Mouse (Mus musculus): ENCODE data around the gene Midn. TPM values are rescaled to one million over a fixed set of nuclear protein-coding genes. Genes with fewer than 3 reads are reported as not detected.

Gene Midn
- polyA plus RNA-seq, 1 experiment: 35.1 TPM

DNA sequence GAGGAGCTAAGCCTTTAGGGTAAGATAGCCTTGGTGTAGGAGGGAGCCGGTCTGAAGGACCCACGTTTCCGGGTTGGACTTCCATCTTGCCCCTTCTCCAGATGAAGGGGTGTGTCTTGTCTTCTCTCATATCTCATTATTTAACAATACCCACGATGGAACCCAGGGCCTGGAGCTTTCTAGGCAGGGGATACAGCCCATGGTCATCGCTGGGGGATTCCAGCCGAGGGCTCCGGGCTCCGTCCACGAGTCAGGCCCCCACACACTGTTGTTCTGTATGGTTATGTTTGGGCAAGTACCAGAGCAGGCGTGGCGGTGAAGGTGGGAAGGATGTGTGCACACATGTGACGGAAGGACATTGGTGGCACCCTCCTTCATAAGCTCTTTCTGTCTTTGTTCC lies 3.9 kb upstream of the Midn start:
- no peak for DNase-seq (ENCODE audit: low read depth)

DNA sequence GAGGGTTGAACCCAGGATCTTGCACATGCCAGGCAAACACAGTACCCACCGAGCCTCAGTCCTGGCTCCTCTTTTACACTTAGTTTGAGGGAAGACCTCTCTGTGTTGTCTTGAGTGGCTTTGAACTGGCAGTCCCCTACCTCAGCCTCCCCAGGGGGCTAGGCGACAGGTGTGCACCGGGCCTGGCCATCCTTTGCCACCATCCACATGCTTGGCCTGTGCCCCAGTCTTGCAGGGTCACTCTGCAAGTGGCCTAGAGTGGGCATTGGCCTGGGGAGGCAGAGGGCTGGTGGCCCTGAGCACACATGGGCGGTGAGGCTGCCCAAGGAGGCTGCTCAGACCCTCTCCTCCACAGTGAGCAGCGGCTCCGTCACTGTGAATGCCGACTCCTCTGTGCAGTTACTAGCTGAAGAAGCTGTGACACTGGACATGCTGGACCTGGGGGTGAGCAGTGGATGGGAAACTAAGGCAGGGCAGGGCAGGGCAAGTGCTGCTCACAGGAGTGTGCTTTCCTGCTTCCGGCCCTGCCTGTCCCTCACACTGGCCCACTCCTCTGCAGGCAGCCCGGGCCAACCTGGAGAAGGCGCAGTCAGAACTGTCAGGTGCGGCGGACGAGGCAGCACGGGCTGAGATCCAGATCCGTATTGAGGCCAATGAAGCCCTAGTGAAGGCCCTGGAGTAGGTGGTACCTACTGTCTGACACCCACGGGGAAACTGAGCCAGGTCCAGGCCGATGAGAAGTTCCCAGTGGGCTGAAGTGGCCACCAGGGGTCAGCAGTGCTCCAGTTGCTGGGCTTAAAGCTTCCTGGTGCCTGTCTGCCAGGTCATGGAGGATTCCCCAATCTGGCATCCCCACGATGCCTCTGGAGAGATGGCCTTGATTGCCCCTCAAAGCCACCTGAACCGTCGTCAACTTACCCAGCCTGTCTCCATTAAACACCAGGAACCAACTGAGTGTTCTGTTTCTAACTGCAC lies 2.9 kb upstream of the Midn start:
- no peak for DNase-seq (ENCODE audit: low read depth)

DNA sequence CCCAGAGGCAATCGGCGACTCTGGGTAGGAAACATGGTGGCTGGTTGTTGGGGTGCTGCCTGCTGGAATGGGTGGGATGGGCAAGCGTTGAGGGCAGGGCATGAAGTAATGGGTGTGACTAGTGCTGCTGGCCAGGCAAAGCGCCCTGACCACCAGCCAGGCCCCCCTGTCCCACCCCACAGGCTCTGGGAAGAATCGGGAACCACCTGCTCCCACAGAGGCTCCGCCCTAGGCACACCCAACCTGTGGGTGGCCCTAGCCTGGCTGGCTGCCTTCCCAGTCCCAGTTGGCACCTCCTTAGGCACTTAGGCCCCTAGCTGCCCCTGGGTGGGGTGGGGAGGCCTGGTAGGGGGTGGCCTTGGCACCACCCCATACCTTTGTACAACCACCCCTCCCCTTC lies 2.2 kb upstream of the Midn start:
- no peak for DNase-seq (ENCODE audit: low read depth)

DNA sequence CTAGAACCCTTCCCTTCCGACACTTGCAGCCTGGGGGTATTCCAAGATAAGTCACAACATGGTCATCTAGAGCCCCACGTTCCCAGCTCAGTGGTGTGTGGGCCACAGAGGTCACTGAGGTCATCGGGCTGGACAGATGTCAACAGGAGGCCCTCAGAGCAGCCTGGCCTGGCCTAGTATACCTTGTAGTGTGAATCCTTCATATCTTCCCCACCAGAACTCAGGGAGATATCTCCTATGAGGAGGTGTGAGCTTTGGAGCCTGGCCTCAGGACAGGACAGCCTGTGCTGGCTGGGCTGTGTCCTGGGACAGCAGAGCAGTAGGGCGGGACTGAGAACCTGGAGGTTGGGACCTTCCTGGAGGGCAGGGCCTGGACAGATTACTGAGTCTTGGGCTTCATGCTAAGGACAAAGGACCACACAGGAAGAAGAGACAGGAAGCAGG lies 1.5 kb upstream of the Midn start:
- DNase-seq (ENCODE audit: low read depth): no peak

DNA sequence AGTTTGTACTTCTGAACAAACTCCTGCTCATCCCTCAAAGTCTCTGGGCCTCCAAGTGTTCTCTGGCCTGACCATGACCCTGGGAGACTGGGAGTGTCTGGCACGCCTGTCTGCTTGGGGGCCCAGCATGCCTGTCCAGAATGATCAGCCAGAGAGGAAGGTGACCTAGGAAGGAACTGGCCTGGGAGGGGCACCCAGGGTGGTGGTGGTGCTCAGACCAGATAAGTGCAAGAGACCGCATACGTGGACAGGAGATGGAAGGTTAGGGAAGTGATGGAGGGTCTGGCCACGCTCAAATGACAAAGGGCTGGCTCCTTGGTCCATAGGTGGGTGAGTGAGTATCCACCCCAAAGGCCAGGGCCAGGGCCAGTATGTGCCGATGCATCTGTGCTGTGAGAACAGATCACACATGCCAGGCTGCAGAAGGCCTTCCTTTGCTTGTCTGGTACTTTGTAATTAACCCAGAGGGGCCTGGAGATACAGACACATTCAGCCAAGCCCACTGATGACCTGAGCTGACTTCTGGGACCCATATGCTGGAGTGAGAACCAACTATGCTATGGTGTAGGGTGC lies 840 bp upstream of the Midn start:
- DNase-seq (ENCODE audit: low read depth): no peak

DNA sequence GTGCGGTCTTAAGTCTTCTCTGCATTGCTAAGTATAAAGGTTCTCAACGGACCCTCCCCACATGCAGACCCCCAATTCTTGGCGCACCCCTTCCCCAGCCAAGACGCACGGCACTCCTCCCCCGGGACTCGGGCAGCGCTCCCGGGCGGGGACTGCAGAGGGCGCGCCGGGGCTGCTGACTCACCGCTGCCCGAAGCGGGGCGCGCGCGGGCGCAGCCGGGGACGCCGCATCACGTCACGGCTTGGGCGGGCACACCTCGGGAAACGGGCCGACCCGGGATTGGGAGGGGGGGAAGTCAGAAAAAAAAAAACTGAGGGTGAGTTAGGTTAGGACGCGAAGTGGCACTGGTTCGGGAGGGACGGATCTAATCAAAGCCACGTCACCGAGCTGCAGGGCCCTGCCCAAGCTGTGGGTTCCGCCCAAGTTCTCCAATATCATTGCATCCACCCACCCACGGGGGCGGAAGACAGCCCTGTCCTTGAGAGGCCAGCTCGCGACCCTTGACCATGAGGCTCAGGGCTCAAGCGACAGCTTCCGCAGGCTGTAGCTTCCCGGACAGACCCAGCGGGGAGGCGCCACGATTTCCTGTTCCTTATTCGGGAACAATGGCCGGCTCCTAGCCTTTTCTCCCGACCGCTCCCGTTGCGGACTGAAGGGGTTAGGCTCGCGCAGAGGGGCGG lies 678 bp downstream of the Midn start:
- DNase-seq (ENCODE audit: low read depth): no peak

DNA sequence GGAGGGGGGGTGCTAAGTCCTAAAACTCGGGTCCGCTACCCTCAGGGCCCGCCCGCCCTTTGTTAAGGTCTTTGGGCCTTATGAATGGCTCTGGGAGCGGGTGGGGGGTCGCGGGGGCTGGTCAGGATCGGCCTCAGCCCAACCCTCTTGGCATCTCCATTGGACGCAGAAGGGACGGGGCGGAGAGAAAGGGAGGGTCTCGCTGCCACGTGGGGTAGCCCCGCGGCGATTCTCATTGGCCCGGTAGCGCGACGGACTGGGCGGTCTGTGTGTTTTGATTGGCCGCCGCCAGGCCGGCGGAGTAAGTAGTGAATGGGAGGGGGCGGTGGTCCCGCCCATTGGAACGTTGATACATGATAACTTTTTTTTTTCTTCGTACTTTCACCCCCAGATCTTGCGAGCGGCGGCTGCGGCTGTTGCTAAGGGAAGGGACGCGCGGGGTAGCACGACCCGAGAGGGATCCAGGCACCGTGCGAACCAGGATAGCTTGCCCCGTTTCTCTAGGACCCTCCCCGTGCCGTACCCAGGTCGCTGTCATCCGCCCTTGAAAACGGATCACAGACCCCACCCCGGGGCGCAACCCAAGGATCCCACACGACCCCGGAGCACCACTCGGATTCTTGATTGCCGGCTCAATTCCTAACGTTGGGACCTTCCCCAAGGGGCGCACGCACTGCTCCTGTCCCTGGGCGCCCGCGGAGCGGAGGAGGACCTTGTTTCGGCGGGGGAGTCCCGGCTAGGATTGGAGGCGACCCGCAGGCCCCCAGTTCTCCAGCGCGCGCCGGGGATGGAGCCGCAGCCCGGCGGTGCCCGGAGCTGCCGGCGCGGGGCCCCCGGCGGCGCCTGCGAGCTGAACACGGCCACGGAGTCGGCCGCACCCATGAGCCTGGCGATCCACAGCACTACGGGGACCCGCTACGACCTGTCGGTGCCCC lies 1.5 kb downstream of the Midn start:
- no peak for DNase-seq (ENCODE audit: low read depth)

DNA sequence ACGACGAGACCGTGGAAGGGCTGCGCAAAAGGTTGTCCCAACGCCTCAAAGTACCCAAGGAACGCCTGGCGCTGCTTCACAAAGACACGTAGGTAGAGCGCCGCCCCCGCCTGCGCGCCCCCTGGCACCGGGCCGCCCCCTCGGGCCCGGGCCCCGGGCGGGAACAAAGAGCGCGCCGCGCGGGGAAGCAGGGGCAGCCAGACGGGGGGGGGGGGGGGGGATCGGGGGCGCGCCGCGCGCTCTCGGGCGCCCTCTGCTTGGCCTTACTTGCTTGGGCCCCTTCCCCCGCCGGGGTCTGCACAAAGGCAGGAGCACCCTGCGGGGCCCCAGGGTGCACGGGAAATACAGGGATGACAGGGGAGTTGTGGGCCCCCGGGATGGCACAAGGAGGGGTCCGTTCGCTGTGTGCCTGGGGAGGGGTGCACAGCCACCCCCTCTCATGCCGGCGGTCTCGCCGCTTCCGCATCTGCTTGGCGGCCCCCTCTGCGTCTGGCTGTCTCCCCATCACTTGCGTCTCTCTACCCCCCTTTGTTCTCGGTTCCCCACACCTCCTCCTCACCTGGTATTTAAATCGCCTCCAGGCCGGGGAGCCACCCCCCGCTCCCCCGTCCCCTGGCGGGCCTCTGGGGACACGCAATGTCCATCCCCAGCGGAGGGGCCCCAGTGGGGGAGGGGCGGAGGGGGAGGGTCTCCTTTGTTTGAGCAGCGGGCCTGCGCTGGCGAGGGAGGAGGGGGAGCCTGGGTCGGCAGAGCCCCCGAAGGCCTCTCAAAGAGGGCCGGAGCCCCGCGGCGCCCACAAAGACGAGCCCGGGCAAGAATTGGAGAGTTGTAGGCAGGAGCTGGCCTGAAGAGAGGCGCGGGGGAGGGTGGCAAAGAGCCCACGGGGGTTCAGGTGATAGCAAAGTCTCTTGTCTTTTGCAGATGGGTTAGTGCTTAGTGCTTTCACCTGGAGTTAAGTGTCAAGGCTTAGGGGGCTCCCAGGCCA lies 2.4 kb downstream of the Midn start:
- no peak for DNase-seq (ENCODE audit: low read depth)

DNA sequence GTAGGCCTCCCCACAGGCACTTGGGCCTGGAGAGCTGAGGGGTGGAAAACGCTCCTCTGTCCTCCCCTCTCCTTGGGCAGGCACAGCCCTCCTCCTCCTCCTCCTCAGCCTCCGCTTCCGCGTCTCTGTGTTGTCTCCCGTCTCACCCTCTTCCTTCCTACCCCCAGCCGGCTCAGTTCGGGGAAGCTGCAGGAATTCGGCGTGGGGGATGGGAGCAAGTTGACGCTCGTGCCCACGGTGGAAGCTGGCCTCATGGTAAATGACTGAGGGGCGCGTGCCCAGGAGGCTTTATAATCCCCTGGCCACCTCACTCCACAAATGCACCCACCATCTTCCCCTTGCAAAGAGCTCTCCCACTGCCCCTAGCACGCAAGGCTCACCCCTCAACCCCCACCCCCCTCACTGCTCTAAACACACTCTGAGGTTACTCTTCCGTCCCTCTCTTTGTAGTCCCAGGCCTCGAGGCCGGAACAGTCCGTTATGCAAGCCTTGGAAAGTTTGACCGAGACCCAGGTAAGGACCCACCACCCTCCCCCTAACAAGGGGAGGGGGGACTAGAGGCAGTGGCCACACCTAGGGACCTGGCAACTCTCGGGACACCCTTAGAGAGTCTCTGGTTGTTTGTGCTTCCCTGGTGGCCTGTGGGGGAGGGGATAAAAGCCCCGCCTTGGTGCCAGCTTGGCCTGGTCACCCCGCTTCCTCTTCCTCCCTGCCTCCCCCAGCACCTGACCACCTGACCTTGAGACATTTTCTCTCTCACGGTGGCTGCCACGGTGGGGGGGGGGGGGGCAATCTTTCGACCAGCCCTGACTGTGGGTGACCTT lies 3.4 kb downstream of the Midn start:
- no peak for DNase-seq (ENCODE audit: low read depth)

DNA sequence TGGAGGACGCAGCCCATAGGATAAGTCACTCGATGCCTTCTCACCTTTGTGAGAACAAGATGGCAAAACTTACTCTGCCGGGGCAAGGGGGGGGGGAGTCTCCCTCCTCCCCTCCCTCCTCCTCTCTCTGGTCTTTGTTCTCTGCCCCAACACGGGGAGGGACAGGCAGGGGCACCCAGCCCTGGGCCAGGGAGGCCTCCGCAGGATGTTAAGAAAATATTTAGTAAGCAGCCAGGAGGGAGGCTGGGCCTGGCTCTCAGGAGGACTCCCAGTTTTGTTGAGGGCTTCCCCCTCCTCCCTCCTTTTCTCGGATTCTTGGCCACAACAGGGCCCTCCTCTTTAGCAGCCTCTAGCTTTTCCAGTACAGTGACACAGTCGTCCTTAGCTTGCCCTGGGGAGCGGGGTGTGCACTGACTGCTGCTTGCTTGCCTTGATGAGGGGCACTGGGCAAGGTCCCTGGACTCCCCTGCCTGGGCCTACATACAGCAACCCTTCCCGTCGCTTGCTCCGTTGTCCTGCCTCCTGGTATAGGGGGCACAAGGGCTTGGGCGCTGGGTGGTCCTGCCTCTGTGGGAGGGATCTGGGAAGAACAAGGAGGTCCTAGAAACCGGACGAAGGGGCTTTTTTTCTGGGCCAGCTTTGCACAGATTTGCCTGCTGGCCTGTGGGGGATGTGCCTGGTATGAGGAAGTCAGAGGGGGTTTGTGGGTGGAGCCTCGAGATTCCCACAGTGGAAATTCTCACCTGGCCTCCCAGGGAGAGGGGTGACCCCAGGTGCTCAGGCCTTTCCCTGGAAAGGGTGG lies 4.2 kb downstream of the Midn start:
- no peak for DNase-seq (ENCODE audit: low read depth)

DNA sequence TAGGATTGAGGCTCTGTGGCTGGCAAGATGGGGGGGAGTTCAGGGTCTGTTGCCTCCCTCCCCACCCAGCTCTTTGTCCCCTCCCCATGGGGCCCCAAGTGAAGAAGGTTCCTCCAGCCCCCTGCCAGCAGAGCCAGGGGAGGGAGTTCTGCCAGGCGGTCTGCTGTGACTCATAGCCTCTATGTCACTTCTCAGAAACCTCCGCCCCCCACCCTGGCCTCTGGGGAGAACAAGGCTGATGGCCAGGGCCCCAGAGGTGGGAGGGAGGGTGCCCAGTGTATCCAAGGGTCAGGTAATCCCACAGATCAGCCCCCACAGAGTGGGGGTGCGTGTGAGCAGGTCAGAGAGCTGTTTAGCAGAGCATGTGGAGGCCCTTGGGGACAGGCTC lies 4.8 kb downstream of the Midn start:
- DNase-seq (ENCODE audit: low read depth): no peak

DNA sequence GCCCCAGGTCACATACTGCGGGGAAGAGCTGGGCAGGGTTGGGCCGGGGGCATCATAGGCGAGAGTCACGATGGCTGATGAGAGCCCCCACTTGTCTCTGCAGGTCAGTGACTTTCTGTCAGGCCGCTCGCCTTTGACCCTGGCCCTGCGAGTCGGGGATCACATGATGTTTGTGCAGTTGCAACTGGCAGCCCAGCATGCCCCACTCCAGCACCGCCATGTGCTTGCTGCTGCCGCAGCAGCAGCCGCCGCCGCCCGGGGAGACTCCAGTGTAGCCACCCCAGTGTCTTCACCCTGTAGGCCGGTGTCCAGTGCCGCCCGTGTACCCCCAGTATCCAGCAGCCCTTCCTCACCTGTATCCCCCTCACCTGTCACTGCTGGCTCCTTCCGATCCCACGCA lies 5.6 kb downstream of the Midn start:
- no peak for DNase-seq (ENCODE audit: low read depth)

DNA sequence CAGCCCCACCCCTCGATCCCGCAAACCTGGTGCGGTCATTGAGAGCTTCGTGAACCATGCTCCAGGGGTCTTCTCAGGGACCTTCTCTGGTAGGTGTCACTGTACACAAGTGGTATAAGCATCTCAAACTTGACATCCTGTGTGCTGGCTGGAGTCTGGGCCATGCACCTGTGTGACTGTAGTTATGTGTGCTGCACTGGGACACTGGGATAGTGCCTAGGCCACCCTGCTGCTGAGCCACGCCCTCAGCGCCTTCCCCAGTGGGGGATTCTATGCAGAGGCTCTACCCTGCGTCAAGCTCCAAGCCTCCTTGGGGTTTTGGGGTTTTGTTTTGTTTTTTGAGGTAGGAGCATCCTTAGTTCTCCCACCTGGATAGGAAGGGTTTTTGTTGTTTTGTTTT lies 6.3 kb downstream of the Midn start:
- no peak for DNase-seq (ENCODE audit: low read depth)

DNA sequence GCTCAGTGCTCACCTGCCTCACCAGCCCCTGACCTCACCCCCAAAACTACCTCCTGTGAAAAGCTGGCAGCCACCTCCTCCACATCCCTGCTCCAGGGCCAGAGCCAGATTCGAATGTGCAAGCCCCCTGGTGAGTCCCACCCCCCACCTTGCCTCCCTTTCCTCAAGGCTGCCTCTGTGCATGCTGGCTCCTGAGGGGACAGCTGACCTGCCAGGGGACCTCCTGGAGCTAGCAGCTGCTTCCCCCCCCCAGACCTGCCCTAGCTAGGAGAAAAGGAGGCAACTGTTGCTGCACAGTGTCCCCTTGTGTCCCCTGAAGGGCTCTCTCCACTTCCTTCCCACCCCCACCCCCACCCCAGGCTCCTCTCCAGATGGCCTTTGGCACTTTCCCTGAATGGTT lies 7.2 kb downstream of the Midn start:
- DNase-seq (ENCODE audit: low read depth): no peak

DNA sequence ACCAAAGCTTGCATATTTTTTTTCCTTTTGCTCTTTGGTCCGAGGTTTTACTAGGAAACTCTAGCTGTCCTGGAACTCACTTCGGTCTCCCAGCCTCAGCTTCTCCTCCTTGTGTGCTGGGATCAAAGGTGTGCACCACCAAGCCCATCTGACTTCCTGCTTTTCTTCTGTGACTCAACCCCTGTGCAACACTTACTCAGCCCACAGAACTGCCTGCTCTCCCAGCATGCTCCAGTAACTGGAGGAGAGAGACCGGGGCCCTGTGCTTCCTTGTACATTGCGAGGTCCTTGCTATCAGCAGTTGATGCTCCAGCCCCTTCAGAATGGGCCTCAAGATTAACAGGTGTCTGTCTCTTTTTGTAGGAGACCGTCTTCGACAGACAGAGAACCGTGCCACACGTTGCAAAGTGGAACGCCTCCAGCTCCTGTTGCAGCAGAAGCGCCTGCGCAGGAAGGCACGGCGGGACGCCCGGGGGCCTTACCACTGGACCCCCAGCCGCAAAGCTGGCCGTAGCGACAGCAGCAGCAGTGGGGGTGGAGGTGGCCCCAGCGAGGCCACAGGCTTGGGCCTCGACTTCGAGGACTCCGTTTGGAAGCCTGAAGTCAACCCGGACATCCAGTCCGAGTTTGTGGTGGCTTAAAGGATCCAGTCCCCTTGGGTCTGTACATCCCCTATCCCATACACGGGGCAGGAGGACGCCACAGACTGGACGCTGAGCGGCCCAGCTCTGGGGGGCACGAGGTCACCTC lies 8.1 kb downstream of the Midn start:
- DNase-seq (ENCODE audit: low read depth): no peak

DNA sequence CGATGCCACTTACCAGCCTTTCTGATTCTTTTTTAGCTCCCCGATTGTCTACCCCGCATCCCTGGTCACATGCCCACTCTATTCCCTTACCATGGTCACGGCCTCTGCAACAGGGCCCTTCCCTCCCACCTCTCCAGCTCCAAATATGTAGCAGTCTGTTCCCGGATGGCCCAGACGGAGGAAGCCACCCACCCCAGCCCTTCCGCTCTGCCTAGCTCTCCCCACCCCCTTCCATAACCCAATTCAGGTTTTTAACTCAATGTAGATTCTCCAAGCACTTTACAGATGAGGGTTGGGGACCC lies 8.6 kb downstream of the Midn start:
- no peak for DNase-seq (ENCODE audit: low read depth)

DNA sequence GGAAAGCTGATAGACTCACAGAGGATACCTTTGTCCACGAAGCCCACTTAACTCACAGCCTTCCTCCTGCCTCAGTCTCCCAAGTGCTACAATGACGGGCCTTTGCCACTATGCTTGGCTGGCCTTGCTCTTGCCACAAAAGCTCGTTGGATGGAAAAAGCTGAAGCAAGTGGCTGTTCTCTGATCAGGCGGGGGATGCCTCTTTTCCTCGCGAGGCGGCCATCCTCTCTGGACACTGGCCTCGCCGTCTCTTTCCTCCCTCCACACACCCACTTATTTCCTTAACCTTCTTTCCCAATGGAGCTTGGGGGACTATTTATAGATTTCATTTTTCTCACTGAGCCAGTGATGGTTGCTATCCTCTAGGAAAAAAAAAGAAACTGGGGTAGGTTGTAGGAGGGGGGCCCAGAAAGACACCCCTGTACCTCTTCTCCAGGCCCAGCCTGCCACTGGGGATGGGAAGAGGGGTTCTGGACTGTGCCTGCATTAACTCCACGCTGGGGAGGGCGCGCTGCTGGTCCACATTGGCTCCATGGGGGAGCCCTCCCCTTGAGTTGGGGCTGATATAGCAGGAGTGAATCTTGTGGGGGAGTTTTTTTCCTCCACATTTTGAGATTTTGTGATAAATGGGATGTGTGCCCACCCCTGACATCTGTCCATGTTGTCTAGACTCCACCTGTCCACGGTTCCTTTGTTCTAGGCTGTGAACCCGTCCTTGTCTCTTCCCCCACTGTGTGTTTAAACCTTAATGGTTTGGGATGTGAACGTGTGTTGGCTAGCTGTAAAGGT lies 9.3 kb downstream of the Midn start:
- DNase-seq (ENCODE audit: low read depth): no peak
